Mouse (Mus musculus) heart, embryonic 16.5 days (tissue): ENCODE data around the gene Rps6kb1. TPM values are rescaled to one million over a fixed set of nuclear protein-coding genes. Genes with fewer than 3 reads are reported as not detected.

Source experiments
- ATAC-seq: fragments of 200-750 bp; cut with Nextera tagmentation; replicated peaks from 2 replicates; pipeline ENCODE4 v1.8.0; 2017; ENCODE audit warnings: moderate number of reproducible peaks; ENCODE audit not compliant: insufficient read depth, low FRiP score; ENCODE audit errors: extremely low read depth
- H3K27ac ChIP-seq: fragments of 300-500 bp; sonication (generic); 2 replicates; pipeline ENCODE4 v1.5.1; 2014; ENCODE audit warnings: mild to moderate bottlenecking, low read length, control low read depth, moderate library complexity
- H3K27me3 ChIP-seq: fragments of 300-500 bp; sonication (generic); 2 replicates; pipeline ENCODE4 v1.6.1; 2014; ENCODE audit warnings: low read length, mixed read lengths; ENCODE audit not compliant: control insufficient read depth, insufficient read depth
- H3K36me3 ChIP-seq: fragments of 300-500 bp; sonication (generic); 2 replicates; pipeline ENCODE4 v1.6.1; 2014; ENCODE audit not compliant: control insufficient read depth, insufficient read depth
- H3K4me1 ChIP-seq: fragments of 300-500 bp; sonication (generic); 2 replicates; pipeline ENCODE4 v1.6.1; 2014; ENCODE audit warnings: low read length, mixed read lengths; ENCODE audit not compliant: control insufficient read depth, insufficient read depth
- H3K4me2 ChIP-seq: fragments of 300-500 bp; sonication (generic); 2 replicates; pipeline ENCODE4 v1.6.1; 2014; ENCODE audit warnings: low read depth, mild to moderate bottlenecking, control low read depth, low read length
- H3K4me3 ChIP-seq: fragments of 300-500 bp; sonication (generic); 2 replicates; pipeline ENCODE4 v1.5.1; 2014; ENCODE audit warnings: mild to moderate bottlenecking, control low read depth, low read length
- H3K9ac ChIP-seq: fragments of 300-500 bp; sonication (generic); 2 replicates; pipeline ENCODE4 v1.6.1; 2014; ENCODE audit warnings: low read length, control low read depth
- H3K9me3 ChIP-seq: fragments of 300-500 bp; sonication (generic); replicated peaks from 2 replicates; pipeline ENCODE4 v1.6.1; 2016; ENCODE audit warnings: low read length; ENCODE audit not compliant: control insufficient read depth
- WGBS: fragments of 180-500 bp; shearing (Covaris S2); extraction: QIAGEN DNeasy Blood & Tissue Kit; methylation state at CpG from one replicate; pipeline ENCODE4 v1.1.7; 2014; 5-methylcytosine and 5-hydroxymethylcytosine counted together
- polyA plus RNA-seq: library from polyadenylated mRNA; unstranded; fragments of >200 nt; fragmentation: Nextera tagmentation; extraction: Ambion mirVana; gene quantifications from 2 replicates; pipeline ENCODE4 v1.2.1, GENCODE M21; 2015

Rps6kb1 gene
- polyA plus RNA-seq, 1 experiment from 2014 or later: 40.8 TPM

DNA sequence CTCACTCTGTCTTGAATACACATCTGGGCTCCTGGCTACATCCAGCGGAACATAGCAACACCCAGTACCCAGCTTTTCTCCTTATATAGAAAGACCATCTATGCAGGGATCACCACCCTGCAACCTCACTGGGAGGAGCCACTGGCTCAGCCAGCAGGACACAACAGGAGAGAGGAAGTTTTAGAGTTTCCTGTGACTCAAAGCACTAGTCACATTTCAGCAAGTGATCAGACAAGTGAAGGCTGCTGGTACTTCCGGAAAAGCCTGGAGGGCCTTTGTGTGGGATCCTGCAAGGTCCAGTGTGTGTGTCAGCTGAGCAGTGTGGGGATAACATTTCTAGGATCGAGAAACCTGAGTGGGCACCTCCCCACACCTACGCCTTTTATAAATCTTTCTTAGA is 32.6 kb upstream of the Rps6kb1 start:
- H3K4me2 ChIP-seq: no peak overlapping the region
- H3K27ac ChIP-seq: peak overlapping the region; percentile 69
- H3K9ac ChIP-seq: no peak overlapping the region
- WGBS: 39% methylated on average over 4 of the region's 4 CpGs
- no peak overlapping the region for H3K4me3 ChIP-seq
- no peaks in the 10 kb centered on the region for H3K9me3 ChIP-seq
- no peaks in the 10 kb centered on the region for H3K36me3 ChIP-seq
- peak; percentile 16; the same call in 1 of the 2 replicates for ATAC-seq
- no peaks in the 10 kb centered on the region for H3K27me3 ChIP-seq
- peaks cover 36% of the 10 kb centered on the region for H3K4me1 ChIP-seq

DNA sequence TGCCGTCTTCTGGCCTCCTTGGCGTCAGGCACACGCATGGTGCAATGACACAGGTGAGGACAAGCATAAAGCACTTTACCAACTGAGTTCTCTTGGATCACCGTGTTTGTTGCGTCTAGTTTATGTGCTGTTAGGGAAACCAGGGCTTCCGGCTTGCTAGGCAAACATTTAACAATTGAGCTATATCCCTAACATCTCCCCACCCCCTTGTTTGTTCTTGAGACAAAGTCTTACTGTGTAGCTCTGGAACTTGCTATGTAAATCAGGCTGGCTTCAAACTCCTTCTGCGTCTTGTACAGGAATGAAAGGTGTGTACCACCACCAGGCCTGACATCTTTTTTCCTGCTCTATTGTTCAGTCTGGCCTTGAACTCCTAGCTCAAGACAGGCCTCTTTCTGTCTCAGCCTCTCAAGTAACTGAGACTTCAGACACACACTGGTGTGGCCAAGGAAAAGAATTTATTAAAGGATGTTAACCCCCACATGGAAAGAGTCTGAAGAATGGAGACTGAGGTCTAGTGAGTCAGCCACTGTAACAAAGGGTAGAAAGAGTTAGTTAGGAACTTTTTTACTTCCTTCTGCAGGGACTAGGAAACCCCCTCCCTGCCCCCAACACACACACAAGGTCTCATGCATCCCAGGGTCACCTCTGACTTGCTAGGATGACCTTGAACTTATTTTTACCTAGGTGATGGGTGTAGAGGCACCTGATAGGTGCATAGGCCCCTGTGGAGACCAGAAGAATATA is 31.2 kb upstream of the Rps6kb1 start:
- no peak overlapping the region for H3K4me3 ChIP-seq
- no peak overlapping the region for H3K27ac ChIP-seq
- H3K27me3 ChIP-seq: no peaks in the 10 kb centered on the region
- no peaks in the 10 kb centered on the region for H3K36me3 ChIP-seq
- no peak for ATAC-seq
- H3K9ac ChIP-seq: no peak overlapping the region
- no peaks in the 10 kb centered on the region for H3K9me3 ChIP-seq
- no peak overlapping the region for H3K4me2 ChIP-seq
- H3K4me1 ChIP-seq: peaks cover 36% of the 10 kb centered on the region
- WGBS: 81% methylated on average over 7 of the region's 7 CpGs

DNA sequence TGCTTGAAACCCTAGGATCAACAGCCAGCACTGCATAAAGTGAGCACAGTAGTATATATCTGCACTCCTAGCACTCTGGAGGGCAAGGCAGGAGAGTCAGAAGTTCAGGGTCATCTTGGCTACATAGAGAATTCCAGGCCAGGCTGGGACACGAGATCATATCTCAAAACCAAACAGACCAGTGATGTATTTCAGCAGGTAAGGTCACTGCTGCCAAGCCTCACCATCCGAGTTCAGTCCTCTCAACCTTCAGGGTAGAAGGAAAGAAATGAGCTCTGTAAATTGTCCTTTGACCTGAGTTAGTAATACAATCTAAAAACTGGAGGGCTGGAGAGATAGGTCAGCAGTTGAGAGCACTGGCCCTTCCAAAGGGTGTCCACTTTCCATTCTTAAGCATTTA is 29.8 kb upstream of the Rps6kb1 start:
- H3K9ac ChIP-seq: no peak overlapping the region
- no peak for ATAC-seq
- 48% methylated on average over 2 of the region's 2 CpGs for WGBS
- H3K4me2 ChIP-seq: no peak overlapping the region
- no peak overlapping the region for H3K27ac ChIP-seq
- H3K4me3 ChIP-seq: no peak overlapping the region
- peaks cover 32% of the 10 kb centered on the region for H3K4me1 ChIP-seq
- H3K9me3 ChIP-seq: no peaks in the 10 kb centered on the region
- no peaks in the 10 kb centered on the region for H3K27me3 ChIP-seq
- H3K36me3 ChIP-seq: no peaks in the 10 kb centered on the region

DNA sequence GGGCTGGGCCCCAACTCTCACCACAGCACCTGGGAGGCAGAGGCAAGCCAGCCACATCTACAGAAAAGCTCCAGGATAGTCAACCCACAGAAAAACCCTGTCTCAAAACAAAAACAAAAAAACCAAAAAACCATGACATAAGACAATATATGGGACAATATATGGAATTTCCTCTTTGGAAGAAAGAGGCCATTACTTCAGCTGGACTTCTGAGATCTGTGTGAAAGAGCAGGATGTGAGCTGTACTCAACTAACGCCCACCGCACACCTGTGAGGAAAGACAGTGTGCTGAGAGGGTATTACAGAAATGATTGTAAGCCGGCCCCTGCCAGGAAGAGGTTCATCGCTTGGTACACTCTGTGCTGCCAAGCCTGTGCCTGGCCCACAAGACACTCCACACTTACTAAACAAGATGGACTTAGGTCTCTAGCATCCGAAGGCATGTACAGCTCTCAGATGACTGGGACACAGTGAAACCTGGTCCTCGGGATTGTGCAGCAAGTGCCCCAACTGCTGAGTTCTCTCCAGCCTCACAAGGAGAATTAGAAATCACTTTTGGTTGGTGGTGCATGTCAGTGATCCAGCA is 29.1 kb upstream of the Rps6kb1 start:
- no peak for ATAC-seq
- Histone ChIP-seq H3K4me3 (no peak overlapping the region), H3K4me1 (peaks cover 26% of the 10 kb centered on the region), H3K27ac (peak overlapping the region; percentile 41; the same call in 1 of the 2 replicates), H3K9ac (no peak overlapping the region), H3K36me3 (no peaks in the 10 kb centered on the region), H3K27me3 (no peaks in the 10 kb centered on the region), H3K4me2 (no peak overlapping the region), H3K9me3 (no peaks in the 10 kb centered on the region)
- WGBS: 84% methylated on average over 6 of the region's 6 CpGs

DNA sequence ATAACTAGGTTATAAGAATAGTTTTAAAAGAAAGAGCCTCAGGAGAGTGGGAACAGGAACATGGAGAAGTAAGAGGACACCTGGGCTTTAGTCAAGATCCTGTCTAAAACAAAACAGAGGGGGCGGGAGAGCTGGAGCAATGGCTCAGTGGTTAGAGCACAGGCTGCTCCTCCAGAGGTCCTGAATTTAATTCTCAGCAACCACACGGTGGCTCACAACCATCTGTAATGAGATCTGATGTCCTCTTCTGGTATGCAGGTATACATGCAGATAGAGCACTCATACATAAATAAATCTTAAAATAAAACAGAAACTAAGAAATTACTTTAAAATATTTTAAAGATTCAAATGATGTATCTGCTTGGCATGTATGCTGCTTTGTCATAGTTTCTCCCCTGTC is 28.0 kb upstream of the Rps6kb1 start:
- Histone ChIP-seq H3K36me3 (no peaks in the 10 kb centered on the region; the same call in 1 of the 2 replicates), H3K27me3 (no peaks in the 10 kb centered on the region), H3K27ac (no peak overlapping the region), H3K4me1 (peaks cover 22% of the 10 kb centered on the region), H3K4me2 (no peak overlapping the region), H3K4me3 (no peak overlapping the region), H3K9ac (no peak overlapping the region), H3K9me3 (no peaks in the 10 kb centered on the region)
- ATAC-seq: no peak
- WGBS: 64% methylated on average over 2 of the region's 2 CpGs

DNA sequence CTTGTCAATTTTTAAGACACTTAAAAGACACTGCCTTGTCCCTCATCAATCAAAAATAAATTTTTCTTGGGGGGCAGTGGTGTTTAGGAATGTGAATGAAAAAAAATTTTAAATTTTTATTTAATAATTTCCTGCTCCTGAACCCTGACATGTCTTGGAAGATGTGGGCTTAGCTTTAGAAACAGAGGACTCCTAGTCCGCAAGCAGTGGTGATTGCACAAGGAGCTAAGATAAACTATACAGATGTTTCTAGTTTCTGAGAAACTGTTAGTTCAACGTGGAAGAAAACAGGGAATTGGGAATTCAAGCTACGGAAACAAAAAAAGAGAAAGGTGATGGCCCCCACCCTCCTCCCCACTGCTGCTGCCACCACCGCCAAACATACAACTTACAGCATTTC is 27.3 kb upstream of the Rps6kb1 start:
- Histone ChIP-seq H3K4me1 (peaks cover 14% of the 10 kb centered on the region), H3K9me3 (no peaks in the 10 kb centered on the region), H3K9ac (no peak overlapping the region), H3K4me2 (no peak overlapping the region), H3K27ac (peak overlapping the region; percentile 33), H3K36me3 (peaks cover 7% of the 10 kb centered on the region; the same call in 1 of the 2 replicates), H3K4me3 (no peak overlapping the region), H3K27me3 (no peaks in the 10 kb centered on the region)
- no peak for ATAC-seq
- WGBS: 68% methylated on average over 4 of the region's 4 CpGs

DNA sequence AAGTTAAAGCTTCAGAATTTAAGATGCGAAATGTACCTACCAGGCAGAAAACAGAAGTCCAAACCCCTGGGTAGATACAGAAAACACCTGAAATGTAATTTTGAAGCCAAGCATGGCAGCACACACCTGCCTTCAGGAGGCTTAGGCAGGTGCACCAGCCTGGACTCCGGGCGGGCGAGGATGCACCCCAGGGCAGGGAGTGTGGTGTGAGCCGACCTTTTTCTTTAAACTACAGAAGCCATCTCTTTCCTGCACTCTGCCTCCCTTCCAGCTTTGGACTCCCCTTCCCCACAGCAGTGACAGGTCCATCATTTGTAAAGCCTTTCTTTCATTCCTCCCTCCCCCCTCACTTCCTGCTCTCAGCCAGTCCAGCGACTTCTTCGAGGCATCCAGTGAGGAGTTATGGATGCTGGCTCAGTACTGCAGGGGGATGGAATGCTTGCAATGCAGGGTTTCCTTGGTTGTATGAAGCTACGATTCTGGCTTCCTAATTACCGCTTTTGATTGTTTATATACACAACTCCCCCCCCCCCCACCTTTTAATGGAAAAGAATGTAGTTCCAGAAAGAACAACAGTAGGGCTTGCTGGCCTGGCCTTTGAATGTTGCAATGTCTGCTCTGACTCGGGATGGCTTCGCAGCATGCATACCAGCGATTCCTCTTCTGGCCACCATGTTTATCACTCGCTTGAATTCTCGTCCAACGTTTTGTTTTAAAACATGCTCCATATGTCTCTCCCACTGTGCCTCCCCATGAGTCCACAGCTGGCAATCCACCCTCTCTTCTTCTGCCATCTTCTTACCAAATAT is 26.6 kb upstream of the Rps6kb1 start:
- WGBS: 37% methylated on average over 15 of the region's 15 CpGs
- no peak overlapping the region for H3K4me2 ChIP-seq
- no peaks in the 10 kb centered on the region for H3K27me3 ChIP-seq
- peaks cover 8% of the 10 kb centered on the region; the same call in 1 of the 2 replicates for H3K36me3 ChIP-seq
- no peak overlapping the region for H3K9ac ChIP-seq
- H3K9me3 ChIP-seq: no peaks in the 10 kb centered on the region
- H3K4me3 ChIP-seq: no peak overlapping the region
- peaks cover 14% of the 10 kb centered on the region for H3K4me1 ChIP-seq
- ATAC-seq: peak; percentile 38; the same call in 1 of the 2 replicates
- H3K27ac ChIP-seq: peak overlapping the region; percentile 33

DNA sequence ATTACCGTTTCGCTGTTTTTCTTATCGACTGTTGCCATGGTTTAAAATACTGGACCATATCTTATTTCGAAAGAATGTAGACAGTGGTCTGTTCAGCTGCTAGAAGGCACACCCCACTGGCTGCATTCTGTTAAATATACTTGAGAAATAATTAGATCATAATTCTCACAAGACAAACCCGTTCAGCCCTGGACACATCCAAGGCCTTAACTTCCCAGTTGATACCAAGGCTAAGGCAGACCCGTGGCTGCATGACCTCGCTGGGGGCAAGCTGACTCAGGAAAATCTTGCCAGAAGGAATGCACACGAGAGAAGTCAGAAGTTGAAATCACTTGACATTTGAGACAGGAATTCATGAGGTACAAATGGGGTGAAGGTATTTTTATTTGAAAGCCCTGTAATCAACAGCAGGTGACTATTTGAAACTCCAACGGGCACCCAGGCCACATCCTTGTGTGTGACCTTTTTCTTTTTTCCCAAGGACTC is 25.7 kb upstream of the Rps6kb1 start:
- no peaks in the 10 kb centered on the region for H3K9me3 ChIP-seq
- H3K4me1 ChIP-seq: peaks cover 14% of the 10 kb centered on the region
- no peak overlapping the region for H3K4me2 ChIP-seq
- ATAC-seq: peak; percentile 46; the same call in 1 of the 2 replicates
- H3K9ac ChIP-seq: no peak overlapping the region
- H3K36me3 ChIP-seq: peaks cover 8% of the 10 kb centered on the region; the same call in 1 of the 2 replicates
- peak overlapping the region; percentile 33 for H3K27ac ChIP-seq
- WGBS: 33% methylated on average over 9 of the region's 9 CpGs
- H3K27me3 ChIP-seq: no peaks in the 10 kb centered on the region
- no peak overlapping the region for H3K4me3 ChIP-seq
